22 mouse cellular contexts compared by ENCODE assay signal in genomic region chr2:27961190-27961589, GRCm38 (mm10).
A peak's percentile ranks its signal among the peaks of the same experiment; 100 is the strongest.
DNase-seq lines count a peak whose midpoint lies in the region; ATAC-seq and TF ChIP-seq lines count a peak whose summit lies in the region.
"Had no signal": no experiment of that assay in that cellular context is flagged by ENCODE, and none has a peak within 500 bp of the region (broad histone marks: within the 10 kb centered on the region; RNA-seq: fewer than 3 reads in every experiment).

No protein-coding gene starts in this region.

- intact Hi-C loops in left cerebral cortex, postnatal 36 days (cut with DNase I), result no loop called here

- TF ChIP-seq POLR2A in liver, adult 2 months (IDR thresholded peaks at IDR 0.05; ENCODE audit: extremely low read depth, insufficient read depth, low read length), result no peak

- TF ChIP-seq CTCF in liver, adult 2 months (IDR thresholded peaks at IDR 0.05; ENCODE audit: low read depth, low read length), result no peak

- ATAC-seq in embryonic facial prominence, embryonic 11.5 days (replicated peaks; ENCODE audit: insufficient number of reproducible peaks, low FRiP score, low TSS enrichment, low read depth), result peak; percentile 57; the same call in 1 of the 2 replicates
- no peak for ATAC-seq in liver, embryonic 12.5 days
- 0 out of 2 replicates have a peak, but pooled peaks have one; percentile 28 for ATAC-seq in embryonic facial prominence, embryonic 13.5 days (ENCODE audit: insufficient number of reproducible peaks, insufficient read depth, low FRiP score, low TSS enrichment, low read depth)
- ATAC-seq: forebrain, embryonic 14.5 days; forebrain, postnatal 0 days; hindbrain, embryonic 16.5 days; inflammation-experienced regulatory T-cells, adult 6 months; Patski had no signal

- DNase-seq in embryonic facial prominence, embryonic 11.5 days (ENCODE audit: low spot score), result no peak
- DNase-seq in embryonic facial prominence, embryonic 10.5 days (ENCODE audit: low spot score), result no peak
- peak; percentile 5 for DNase-seq in liver, adult 2 months (ENCODE audit: extremely low read depth, low read depth, low spot score)
- DNase-seq in left cerebral cortex, postnatal 36 days (ENCODE audit: low spot score in 2 of 2), result no peak
- DNase-seq: adrenal gland, postnatal 10 days; adrenal gland, postnatal 36 days; cerebellum, adult 18-20 months; cerebellum, adult 9-10 months; cerebellum, postnatal 14 days; forebrain, postnatal 0 days; gastrocnemius, adult 2 months; gastrocnemius, postnatal 14 days; heart, adult 11 months had no signal

- no peak overlapping the region for H3K27ac ChIP-seq in embryonic facial prominence, embryonic 11.5 days (replicated peaks; ENCODE audit: low read depth, low read length)
- H3K27ac ChIP-seq in embryonic facial prominence, embryonic 10.5 days (replicated peaks), result no peak overlapping the region
- H3K27ac ChIP-seq in liver, adult 2 months (replicated peaks; ENCODE audit: insufficient read depth, low read depth, low read length), result no peak overlapping the region
- no peak overlapping the region for H3K27ac ChIP-seq in liver, embryonic 12.5 days
- no peak overlapping the region for H3K27ac ChIP-seq in embryonic facial prominence, embryonic 13.5 days
- H3K27ac ChIP-seq: gastrocnemius, adult 2 months; hindbrain, embryonic 12.5 days had no signal

- H3K27me3 ChIP-seq in embryonic facial prominence, embryonic 11.5 days (ENCODE audit: control insufficient read depth, insufficient read depth, low read length), result no peaks in the 10 kb centered on the region
- no peaks in the 10 kb centered on the region for H3K27me3 ChIP-seq in embryonic facial prominence, embryonic 10.5 days (replicated peaks; ENCODE audit: low read depth, poor library complexity, severe bottlenecking)
- H3K27me3 ChIP-seq in liver, adult 2 months (ENCODE audit: control insufficient read depth, insufficient read depth, low read length), result no peaks in the 10 kb centered on the region
- H3K27me3 ChIP-seq in liver, embryonic 12.5 days (replicated peaks), result peaks cover 6% of the 10 kb centered on the region; the same call in 1 of the 2 replicates
- no peaks in the 10 kb centered on the region for H3K27me3 ChIP-seq in embryonic facial prominence, embryonic 13.5 days
- H3K27me3 ChIP-seq: hindbrain, embryonic 12.5 days; Patski had no signal

- H3K4me3 ChIP-seq in embryonic facial prominence, embryonic 11.5 days (ENCODE audit: low read depth, low read length), result no peak overlapping the region
- no peak overlapping the region for H3K4me3 ChIP-seq in embryonic facial prominence, embryonic 10.5 days
- H3K4me3 ChIP-seq in liver, adult 2 months (ENCODE audit: insufficient read depth, low read depth, low read length), result no peak overlapping the region
- no peak overlapping the region for H3K4me3 ChIP-seq in liver, embryonic 12.5 days
- H3K4me3 ChIP-seq in embryonic facial prominence, embryonic 13.5 days, result no peak overlapping the region
- H3K4me3 ChIP-seq: gastrocnemius, adult 2 months; hindbrain, embryonic 12.5 days had no signal

- no peak overlapping the region for H3K4me2 ChIP-seq in embryonic facial prominence, embryonic 11.5 days (ENCODE audit: low read depth, low read length)
- no peak overlapping the region for H3K4me2 ChIP-seq in liver, embryonic 12.5 days
- no peak overlapping the region for H3K4me2 ChIP-seq in embryonic facial prominence, embryonic 13.5 days
- H3K4me2 ChIP-seq: heart, embryonic 11.5 days; hindbrain, embryonic 12.5 days had no signal

- H3K36me3 ChIP-seq in embryonic facial prominence, embryonic 11.5 days (replicated peaks; ENCODE audit: control insufficient read depth, insufficient read depth, low read depth, low read length), result no peaks in the 10 kb centered on the region
- peaks cover 61% of the 10 kb centered on the region for H3K36me3 ChIP-seq in embryonic facial prominence, embryonic 10.5 days (replicated peaks)
- H3K36me3 ChIP-seq in liver, adult 2 months (ENCODE audit: control insufficient read depth, insufficient read depth, low read length), result no peaks in the 10 kb centered on the region
- H3K36me3 ChIP-seq in liver, embryonic 12.5 days, result no peaks in the 10 kb centered on the region
- peaks cover 91% of the 10 kb centered on the region for H3K36me3 ChIP-seq in embryonic facial prominence, embryonic 13.5 days
- H3K36me3 ChIP-seq: G1E had no signal

- no peaks in the 10 kb centered on the region for H3K79me2 ChIP-seq in liver, adult 2 months (ENCODE audit: control insufficient read depth, insufficient read depth, low read length)

- 91% methylated on average over 2 of the region's 2 CpGs for WGBS in embryonic facial prominence, embryonic 11.5 days
- WGBS in embryonic facial prominence, embryonic 10.5 days, result 88% methylated on average over 2 of the region's 2 CpGs
- WGBS in liver, adult 2 months, result 79% methylated on average over 2 of the region's 2 CpGs
- WGBS in liver, embryonic 12.5 days (ENCODE audit: insufficient replicate concordance), result 82% methylated on average over 2 of the region's 2 CpGs
- WGBS in embryonic facial prominence, embryonic 13.5 days, result 92% methylated on average over 2 of the region's 2 CpGs

- no peak overlapping the region for H3K9ac ChIP-seq in embryonic facial prominence, embryonic 11.5 days (replicated peaks; ENCODE audit: low read length)
- no peak overlapping the region for H3K9ac ChIP-seq in liver, adult 2 months (ENCODE audit: low read depth, low read length)
- H3K9ac ChIP-seq in liver, embryonic 12.5 days, result no peak overlapping the region
- H3K9ac ChIP-seq in embryonic facial prominence, embryonic 13.5 days, result no peak overlapping the region
- H3K9ac ChIP-seq: forebrain, postnatal 0 days; hindbrain, embryonic 12.5 days had no signal

- H3K9me3 ChIP-seq in embryonic facial prominence, embryonic 11.5 days (replicated peaks; ENCODE audit: control insufficient read depth, low read length), result no peaks in the 10 kb centered on the region
- H3K9me3 ChIP-seq in embryonic facial prominence, embryonic 10.5 days, result no peaks in the 10 kb centered on the region
- no peaks in the 10 kb centered on the region for H3K9me3 ChIP-seq in liver, embryonic 12.5 days (replicated peaks)
- H3K9me3 ChIP-seq in embryonic facial prominence, embryonic 13.5 days, result no peaks in the 10 kb centered on the region
- H3K9me3 ChIP-seq: G1E; hindbrain, embryonic 12.5 days had no signal

- no peaks in the 10 kb centered on the region for H3K4me1 ChIP-seq in embryonic facial prominence, embryonic 11.5 days (ENCODE audit: control insufficient read depth, insufficient read depth, low read length)
- peaks cover 26% of the 10 kb centered on the region for H3K4me1 ChIP-seq in embryonic facial prominence, embryonic 10.5 days
- no peaks in the 10 kb centered on the region for H3K4me1 ChIP-seq in liver, adult 2 months (ENCODE audit: control insufficient read depth, insufficient read depth, low read length)
- H3K4me1 ChIP-seq in liver, embryonic 12.5 days, result no peaks in the 10 kb centered on the region; the same call in 1 of the 2 replicates
- peaks cover 5% of the 10 kb centered on the region; the same call in 1 of the 2 replicates for H3K4me1 ChIP-seq in embryonic facial prominence, embryonic 13.5 days
